Mouse (Mus musculus) forebrain, embryonic 16.5 days (tissue): Measurements from ENCODE around the gene Fosb. TPM values are rescaled to one million over a fixed set of nuclear protein-coding genes. Genes with fewer than 3 reads are reported as not detected.
"Not testable (repeated sequence)": the region's sequence is repeated elsewhere in the genome, so short reads cannot be mapped to it uniquely, and the experiment has no call there.

ENCODE experiments used
- ATAC-seq: fragments of 200-750 bp; cut with Nextera tagmentation; 2 replicates; pipeline ENCODE4 v1.8.0; 2017; ENCODE audit warnings: mild to moderate bottlenecking, moderate library complexity
- H3K27ac ChIP-seq: fragments of 300-500 bp; sonication (generic); 2 replicates; pipeline ENCODE4 v1.5.1; 2014; ENCODE audit warnings: low read length, control low read depth
- H3K27me3 ChIP-seq: fragments of 300-500 bp; sonication (generic); replicated peaks from 2 replicates; pipeline ENCODE4 v1.6.1; 2014; ENCODE audit warnings: low read length; ENCODE audit not compliant: control insufficient read depth, insufficient read depth
- H3K36me3 ChIP-seq: fragments of 300-500 bp; sonication (generic); 2 replicates; pipeline ENCODE4 v1.6.1; 2014; ENCODE audit not compliant: control insufficient read depth, insufficient read depth
- H3K4me1 ChIP-seq: fragments of 300-500 bp; sonication (generic); replicated peaks from 2 replicates; pipeline ENCODE4 v1.6.1; 2014; ENCODE audit warnings: low read length; ENCODE audit not compliant: control insufficient read depth, insufficient read depth
- H3K4me2 ChIP-seq: fragments of 300-500 bp; sonication (generic); 2 replicates; pipeline ENCODE4 v1.6.1; 2014; ENCODE audit warnings: mild to moderate bottlenecking, low read length, control low read depth
- H3K4me3 ChIP-seq: fragments of 300-500 bp; sonication (generic); replicated peaks from 2 replicates; pipeline ENCODE4 v1.5.1; 2014; ENCODE audit warnings: mild to moderate bottlenecking, low read length, control low read depth
- H3K9ac ChIP-seq: fragments of 300-500 bp; sonication (generic); replicated peaks from 2 replicates; pipeline ENCODE4 v1.6.1; 2014; ENCODE audit warnings: low read depth, low read length, control low read depth
- H3K9me3 ChIP-seq: fragments of 300-500 bp; sonication (generic); 2 replicates; pipeline ENCODE4 v1.6.1; 2016; ENCODE audit warnings: low read length; ENCODE audit not compliant: control insufficient read depth
- WGBS: fragments of 180-500 bp; shearing (Covaris S2); extraction: QIAGEN DNeasy Blood & Tissue Kit; methylation state at CpG from one replicate; pipeline ENCODE4 v1.1.7; 2014; 5-methylcytosine and 5-hydroxymethylcytosine counted together
- polyA plus RNA-seq: library from polyadenylated mRNA; unstranded; fragments of >200 nt; fragmentation: Nextera tagmentation; extraction: Ambion mirVana; gene quantifications from 2 replicates; pipeline ENCODE4 v1.2.1, GENCODE M21; 2015

The Fosb gene
- polyA plus RNA-seq, 1 experiment from 2014 or later, result 0.05 TPM

- Histone ChIP-seq H3K4me2 (no peak overlapping the region), H3K9me3 (peaks cover 2% of the 10 kb centered on the region; the same call in 1 of the 2 replicates), H3K36me3 (peaks cover 11% of the 10 kb centered on the region), H3K4me3 (no peak overlapping the region), H3K9ac (no peak overlapping the region), H3K4me1 (peaks cover 12% of the 10 kb centered on the region), H3K27ac (no peak overlapping the region), H3K27me3 (peaks cover 3% of the 10 kb centered on the region; the same call in 1 of the 2 replicates)
- WGBS, result 86% methylated on average over 6 of the region's 6 CpGs
- no peak for ATAC-seq
Observed at GRCm38 (mm10) chr7:19297034-19297433, 12.8 kb downstream of the Fosb start.

GRCm38 (mm10) chr7:19295503-19296185 is 14.2 kb downstream of the Fosb start:
- ATAC-seq, result peak; percentile 82
- H3K27me3 ChIP-seq, result no peaks in the 10 kb centered on the region
- H3K27ac ChIP-seq, result no peak overlapping the region
- H3K4me2 ChIP-seq, result peak overlapping the region; percentile 33; the same call in 1 of the 2 replicates
- H3K9ac ChIP-seq, result no peak overlapping the region; the same call in 1 of the 2 replicates
- peak overlapping the region; percentile 18; the same call in 1 of the 2 replicates for H3K4me3 ChIP-seq
- 17% methylated on average over 21 of the region's 22 CpGs for WGBS
- H3K4me1 ChIP-seq, result peaks cover 14% of the 10 kb centered on the region
- H3K36me3 ChIP-seq, result peaks cover 11% of the 10 kb centered on the region
- peaks cover 2% of the 10 kb centered on the region; the same call in 1 of the 2 replicates for H3K9me3 ChIP-seq

GRCm38 (mm10) chr7:19290969-19291596 is 18.8 kb downstream of the Fosb start:
- peak overlapping the region; percentile 41; the same call in 1 of the 2 replicates for H3K27ac ChIP-seq
- peak overlapping the region; percentile 6; the same call in 1 of the 2 replicates for H3K4me3 ChIP-seq
- H3K9ac ChIP-seq, result no peak overlapping the region
- H3K36me3 ChIP-seq, result peaks cover 25% of the 10 kb centered on the region
- H3K4me2 ChIP-seq, result peak overlapping the region; percentile 31
- H3K4me1 ChIP-seq, result peaks cover 14% of the 10 kb centered on the region
- ATAC-seq, result peak; percentile 25; the same call in 1 of the 2 replicates
- no peaks in the 10 kb centered on the region for H3K27me3 ChIP-seq
- H3K9me3 ChIP-seq, result no peaks in the 10 kb centered on the region
- 4% methylated on average over 18 of the region's 20 CpGs for WGBS

- 29% methylated on average over 4 of the region's 4 CpGs for WGBS
- Histone ChIP-seq H3K27ac (no peak overlapping the region), H3K4me3 (no peak overlapping the region), H3K9me3 (no peaks in the 10 kb centered on the region), H3K36me3 (peaks cover 14% of the 10 kb centered on the region), H3K4me1 (peaks cover 22% of the 10 kb centered on the region), H3K27me3 (peaks cover 16% of the 10 kb centered on the region), H3K4me2 (no peak overlapping the region), H3K9ac (no peak overlapping the region)
- ATAC-seq, result no peak
Observed at GRCm38 (mm10) chr7:19284763-19285162, 25.1 kb downstream of the Fosb start.

- peak; percentile 18 for ATAC-seq
- H3K36me3 ChIP-seq, result peaks cover 10% of the 10 kb centered on the region
- H3K4me2 ChIP-seq, result peak overlapping the region; percentile 59
- H3K27ac ChIP-seq, result peak overlapping the region; percentile 94
- H3K4me1 ChIP-seq, result peaks cover 28% of the 10 kb centered on the region
- 22% methylated on average over 14 of the region's 14 CpGs for WGBS
- H3K9ac ChIP-seq, result peak overlapping the region; percentile 100
- H3K4me3 ChIP-seq, result peak overlapping the region; percentile 95
- no peaks in the 10 kb centered on the region for H3K9me3 ChIP-seq
- H3K27me3 ChIP-seq, result peaks cover 28% of the 10 kb centered on the region
Observed at GRCm38 (mm10) chr7:19283406-19283804, 26.4 kb downstream of the Fosb start.

- ATAC-seq, result peak; percentile 67
- under 1% methylated on average over 34 of the region's 35 CpGs for WGBS
Observed at GRCm38 (mm10) chr7:19282791-19283405, 27.0 kb downstream of the Fosb start.

GRCm38 (mm10) chr7:19282385-19282784 is 27.5 kb downstream of the Fosb start, which contains the start of gene Rtn2:
TSS of gene Rtn2 (plus strand) at chr7:19282624.
- Histone ChIP-seq H3K4me2 (peak within 1 kb of the TSS; percentile 59), H3K9ac (peak within 1 kb of the TSS; percentile 100), H3K9me3 (no peaks in the 10 kb centered on the region), H3K27ac (peak within 1 kb of the TSS; percentile 94), H3K4me3 (peak within 1 kb of the TSS; percentile 95), H3K27me3 (peaks cover 34% of the 10 kb centered on the region), H3K4me1 (peaks cover 28% of the 10 kb centered on the region), H3K36me3 (peaks cover 6% of the 10 kb centered on the region)
- peak; percentile 85 for ATAC-seq
- under 1% methylated on average over 35 of the region's 37 CpGs for WGBS

More at GRCm38 (mm10) chr7:19282791-19283405, 27.0 kb downstream of the Fosb start:
- Histone ChIP-seq H3K9me3 (no peaks in the 10 kb centered on the region), H3K4me3 (peak overlapping the region; percentile 95), H3K36me3 (peaks cover 10% of the 10 kb centered on the region), H3K9ac (peak overlapping the region; percentile 100), H3K4me1 (peaks cover 28% of the 10 kb centered on the region), H3K27ac (peak overlapping the region; percentile 94), H3K4me2 (peak overlapping the region; percentile 59), H3K27me3 (peaks cover 33% of the 10 kb centered on the region)

- not testable (repeated sequence) for H3K4me2 ChIP-seq, H3K27ac ChIP-seq, H3K9ac ChIP-seq, H3K36me3 ChIP-seq, ATAC-seq, H3K9me3 ChIP-seq
- Histone ChIP-seq H3K4me3 (peak overlapping the region; percentile 95), H3K4me1 (peaks cover 28% of the 10 kb centered on the region), H3K27me3 (peaks cover 37% of the 10 kb centered on the region)
- WGBS, result 43% methylated on average over 6 of the region's 6 CpGs
Observed at GRCm38 (mm10) chr7:19281680-19282304, 28.1 kb downstream of the Fosb start.
